Mouse (Mus musculus) liver, postnatal 0 days (tissue): Measurements from ENCODE around the gene Anapc7.

Experiments used
- CTCF ChIP-seq: sonication (generic); IDR thresholded peaks from 2 replicates; pipeline ENCODE4 v1.5.1; 2016; ENCODE audit warnings: antibody characterized with exemption, low read depth
- EP300 ChIP-seq: IDR thresholded peaks from 2 replicates; pipeline ENCODE4 v1.6.1; 2016; ENCODE audit warnings: antibody characterized with exemption, low read depth, mild to moderate bottlenecking

DNA sequence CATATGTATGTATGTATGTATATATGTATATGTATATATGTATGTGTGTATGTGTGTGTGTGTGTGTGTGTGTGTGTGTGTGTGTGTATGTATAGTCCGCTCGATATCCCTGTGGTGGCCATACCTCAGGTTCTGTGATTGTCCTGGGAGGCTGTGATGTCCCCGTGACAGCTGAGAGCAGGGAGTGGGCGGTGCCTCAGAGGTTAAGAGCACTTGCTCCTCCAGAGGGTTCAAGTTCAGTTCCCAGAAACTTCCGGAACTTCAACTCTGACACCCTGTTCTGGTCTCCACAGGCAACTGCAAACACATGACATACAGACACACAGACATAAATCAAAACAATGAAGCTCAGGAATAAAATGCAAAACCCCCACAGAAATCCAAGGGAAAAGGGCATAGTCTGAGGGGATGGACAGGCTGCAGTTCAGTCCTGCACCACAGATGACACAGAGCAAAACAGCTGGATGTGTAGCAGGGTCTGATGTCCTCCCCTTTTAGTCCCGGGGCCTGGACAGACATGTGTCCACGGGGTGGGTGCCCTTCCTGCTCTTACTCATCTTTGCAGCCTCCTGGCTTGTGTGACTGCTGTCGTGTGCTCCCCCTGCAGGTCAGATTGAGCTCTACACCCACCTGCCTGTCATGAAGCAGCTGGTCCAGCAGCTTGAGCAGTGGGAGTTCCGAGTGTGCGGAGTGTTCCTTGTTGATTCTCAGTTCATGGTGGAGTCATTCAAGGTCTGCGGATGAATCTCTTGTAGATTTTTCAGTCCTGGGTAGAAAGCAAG lies 41.9 kb upstream of the Anapc7 start:
- peak; percentile 96 for TF ChIP-seq CTCF
- TF ChIP-seq EP300 = no peak
